Mouse (Mus musculus) heart, postnatal 25 days (tissue): ENCODE data around the gene Sbf1. TPM values are rescaled to one million over a fixed set of nuclear protein-coding genes. Genes with fewer than 3 reads are reported as not detected.

ENCODE experiments used
- DNase-seq: peaks from one replicate; pipeline ENCODE4 v3.0.0; 2022; ENCODE audit warnings: low spot score
- intact Hi-C: fragments of 180-260 bp; cut with DNase I; formaldehyde crosslinking; loops from one replicate; pipeline ENCODE4 v1.15.1; 2025
- total RNA-seq, 2 experiments: library from RNA; stranded (reverse); gene quantifications; 2 replicates each; pipeline ENCODE4 v1.2.3; 2021

The Sbf1 gene
- 10 to 100 TPM; 58.3 to 64.4 TPM for total RNA-seq

DNA sequence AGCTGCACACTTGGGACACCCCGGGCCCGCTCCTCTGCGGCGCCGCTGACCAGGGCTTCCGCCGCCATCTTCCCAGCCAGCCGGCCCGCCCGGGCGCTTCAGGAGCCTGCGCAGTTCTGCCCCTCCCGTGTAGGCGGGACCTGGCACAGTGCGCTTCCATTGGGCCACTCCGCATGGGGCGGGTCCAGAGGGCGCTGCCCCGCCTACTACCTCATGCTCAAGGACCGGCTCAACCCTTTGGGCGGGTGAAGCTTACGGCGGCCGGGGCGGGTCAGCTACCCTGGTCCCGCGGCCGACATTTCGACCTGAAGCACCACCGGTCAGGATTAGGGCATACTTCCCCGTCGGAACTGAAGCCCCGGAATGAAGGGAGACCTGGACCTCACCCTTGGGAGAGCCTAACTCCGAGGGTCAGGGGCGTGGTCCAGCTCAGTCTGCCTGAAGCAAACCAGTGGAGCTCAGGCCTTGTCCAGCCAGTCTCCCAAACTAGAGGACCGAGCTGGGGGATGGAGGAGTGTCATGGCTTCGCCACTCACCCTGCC, at the start of gene Sbf1:
Gene Sbf1, minus strand, starts transcription at position 122 of the 542 bp plus-strand sequence.
- DNase-seq, result peak; percentile 98
- intact Hi-C loops, result loop anchor here (2.0 kb wide), 1 partner anchor 40 kb away; the partner anchor contains the start of genes Lmf2 and Ncaph2

DNA sequence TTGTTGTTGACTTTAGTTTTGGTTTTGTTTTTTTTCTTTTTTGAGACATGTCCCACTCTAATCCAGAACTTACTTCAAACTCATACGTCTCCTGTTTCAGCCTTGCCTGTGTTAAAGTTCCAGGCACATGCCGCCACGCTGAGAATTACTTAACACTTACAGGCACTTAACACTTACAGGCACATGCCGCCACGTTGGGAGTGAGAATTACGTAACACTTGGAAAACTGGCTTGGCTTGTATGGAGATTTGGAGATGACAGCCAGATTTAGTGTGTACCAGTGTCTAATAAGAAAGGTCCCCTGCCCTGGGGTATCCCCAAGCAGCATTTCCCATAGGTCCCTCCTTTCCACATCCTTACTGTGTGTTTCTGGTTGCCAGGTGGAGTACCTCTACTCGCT, 47.9 kb upstream of the Sbf1 start:
- no peak for DNase-seq
- intact Hi-C loops, result no loop called here

DNA sequence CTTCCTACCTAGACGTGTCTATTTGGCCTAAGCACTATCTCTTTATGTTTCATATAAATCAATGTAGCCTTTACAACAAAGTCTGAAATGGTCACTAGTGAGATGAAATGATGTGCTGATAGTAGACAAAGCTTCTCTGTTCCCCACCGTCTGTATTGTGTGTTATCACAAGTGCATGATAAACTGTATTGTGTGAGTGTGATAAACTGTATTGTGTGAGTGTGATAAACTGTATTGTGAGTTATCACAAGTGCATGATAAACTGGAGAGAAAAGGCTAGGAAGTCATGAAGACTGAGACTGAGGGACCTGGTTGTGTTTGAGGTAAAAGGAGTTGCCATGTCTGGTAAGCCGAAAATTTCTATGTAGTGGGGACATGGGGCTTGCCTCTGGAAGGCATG, 43.7 kb upstream of the Sbf1 start:
- intact Hi-C loops, result no loop called here
- no peak for DNase-seq

DNA sequence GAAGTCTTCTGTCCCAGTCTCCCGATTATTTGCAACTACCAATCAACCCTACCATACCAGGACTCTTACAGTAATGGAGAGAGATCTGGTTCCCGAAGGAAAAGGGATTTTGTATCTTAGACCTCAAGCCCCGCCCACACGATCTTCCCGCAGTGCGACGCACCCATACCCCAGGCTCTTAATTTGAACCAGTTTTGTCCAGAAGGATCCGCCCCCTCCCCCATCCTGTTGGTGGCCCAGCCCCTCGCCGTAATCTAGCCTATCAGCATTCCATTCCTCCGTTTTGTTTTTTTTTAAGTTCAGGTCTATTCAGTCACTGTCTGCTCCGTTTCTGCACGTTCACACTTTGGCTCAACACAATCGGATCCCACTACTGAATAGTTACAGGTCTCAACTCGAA, 41.3 kb upstream of the Sbf1 start:
- DNase-seq, result no peak
- intact Hi-C loops, result loop anchor here (2.0 kb wide), 1 partner anchor 14 kb away; no protein-coding TSS in a partner anchor

DNA sequence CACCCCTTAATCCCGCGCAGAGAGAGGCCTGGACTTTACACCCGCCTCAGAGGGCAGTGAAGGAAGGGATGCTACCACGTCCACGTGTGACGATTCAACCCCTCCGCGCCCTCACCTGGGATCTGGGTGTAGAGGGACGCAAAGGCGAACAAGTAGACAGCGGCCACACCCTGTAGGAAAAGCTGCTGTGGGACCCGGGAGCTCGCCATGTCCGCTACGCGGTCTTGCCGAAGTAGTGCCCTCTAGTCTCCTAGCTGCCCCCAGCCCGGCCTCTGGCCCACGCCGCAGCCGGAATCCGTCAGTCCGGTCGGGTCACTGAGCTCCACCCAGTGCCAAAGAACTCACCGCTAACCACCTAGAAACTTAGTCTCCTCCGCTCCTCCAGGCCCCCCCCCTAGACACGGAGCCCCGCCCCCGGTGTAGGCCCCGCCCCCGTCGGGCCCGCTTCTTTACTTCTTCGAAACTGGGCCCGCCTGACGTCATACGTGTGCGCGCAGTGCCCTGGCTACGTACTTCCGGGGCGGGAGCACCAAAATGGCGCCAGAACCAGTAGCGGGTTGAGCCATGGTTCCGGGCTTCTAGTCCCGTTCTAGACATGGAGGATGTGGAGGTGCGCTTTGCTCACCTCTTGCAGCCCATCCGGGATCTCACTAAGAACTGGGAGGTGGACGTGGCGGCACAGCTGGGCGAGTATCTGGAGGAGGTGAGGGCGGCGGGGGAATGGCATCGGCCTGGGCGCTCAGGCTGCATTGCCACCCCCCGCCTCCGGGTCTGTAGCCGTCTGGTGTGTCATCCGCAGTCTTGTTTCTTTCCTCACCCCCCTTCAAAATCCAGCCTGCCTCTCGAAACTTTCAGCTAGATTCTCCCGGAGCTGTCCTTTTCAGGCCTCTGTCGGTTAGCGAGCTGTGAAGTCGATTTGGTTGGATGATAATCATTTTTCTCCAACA, 40.4 kb upstream of the Sbf1 start, which contains the start of the genes Lmf2 and Ncaph2:
Gene Lmf2, minus strand, starts transcription at position 419 of the 947 bp plus-strand sequence.
Gene Ncaph2, plus strand, starts transcription at position 479 of the 947 bp plus-strand sequence.
- peak; percentile 90 for DNase-seq
- intact Hi-C loops, result loop anchor here (2.0 kb wide), 2 partner anchors 15 to 41 kb away; partner anchors contain the start of gene Sbf1

DNA sequence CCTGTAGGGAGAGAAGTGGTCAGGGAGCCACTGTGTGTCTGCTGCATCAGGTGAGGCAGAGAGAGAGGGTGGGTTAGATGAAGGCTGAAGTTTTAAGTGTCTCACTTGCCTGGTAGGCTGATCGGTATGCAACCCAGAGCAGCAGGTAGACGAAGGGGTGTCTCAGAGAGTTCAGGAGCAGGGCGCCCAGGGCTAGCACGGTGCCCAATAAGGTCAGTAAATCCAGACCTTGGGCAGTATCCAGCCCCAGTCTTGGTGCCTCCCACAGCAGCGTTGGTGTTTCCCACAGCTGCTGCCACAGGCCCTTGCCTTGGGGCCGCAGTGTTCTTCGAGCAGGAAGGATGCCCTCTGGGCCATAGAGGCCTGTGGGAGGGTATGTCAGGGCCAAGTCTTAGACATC, 39.3 kb upstream of the Sbf1 start:
- intact Hi-C loops, result loop anchor here (2.0 kb wide), 1 partner anchor 40 kb away; the partner anchor contains the start of gene Sbf1
- DNase-seq, result no peak

DNA sequence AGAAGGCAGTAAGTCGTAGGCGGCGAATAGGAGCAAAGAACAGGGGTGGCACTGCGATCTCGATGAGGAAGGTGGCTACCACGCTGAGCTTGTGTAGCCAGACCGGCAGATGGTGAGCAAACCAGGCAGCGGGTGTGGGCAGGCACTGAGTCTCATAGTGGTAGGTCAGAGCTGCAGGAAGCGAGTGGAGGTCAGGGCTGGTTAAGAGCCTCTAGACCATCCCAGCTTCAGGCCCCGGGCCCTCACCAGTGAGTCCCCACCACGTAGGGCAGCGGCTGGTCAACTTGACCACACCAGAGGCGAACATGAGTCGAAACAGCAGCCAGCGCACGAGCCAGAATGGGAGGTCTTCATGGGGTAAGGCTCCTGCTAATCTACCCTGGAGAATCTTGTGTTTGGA, 38.7 kb upstream of the Sbf1 start:
- intact Hi-C loops, result loop anchor here (2.0 kb wide), 1 partner anchor 39 kb away; the partner anchor contains the start of gene Sbf1
- DNase-seq, result no peak

DNA sequence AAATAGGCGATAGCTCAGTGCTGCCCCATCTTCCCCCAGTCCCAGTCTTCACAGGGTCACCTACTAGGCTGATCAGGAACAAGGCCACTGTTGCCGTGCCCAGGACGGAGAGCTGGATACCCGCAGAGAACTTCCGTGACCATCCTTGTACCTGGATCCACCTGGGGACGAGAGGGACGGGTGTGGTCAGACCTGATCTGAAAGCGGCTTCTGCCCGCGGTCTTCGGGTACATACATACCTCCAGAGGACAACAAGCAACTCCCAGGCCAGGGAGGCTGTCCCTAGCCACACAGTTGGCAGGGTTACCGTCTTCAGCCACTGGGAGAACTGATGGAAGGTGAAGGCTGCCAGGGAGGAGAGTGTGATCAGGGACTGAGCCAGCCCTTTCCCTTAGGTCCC, 37.7 kb upstream of the Sbf1 start:
- DNase-seq, result no peak
- intact Hi-C loops, result no loop called here

DNA sequence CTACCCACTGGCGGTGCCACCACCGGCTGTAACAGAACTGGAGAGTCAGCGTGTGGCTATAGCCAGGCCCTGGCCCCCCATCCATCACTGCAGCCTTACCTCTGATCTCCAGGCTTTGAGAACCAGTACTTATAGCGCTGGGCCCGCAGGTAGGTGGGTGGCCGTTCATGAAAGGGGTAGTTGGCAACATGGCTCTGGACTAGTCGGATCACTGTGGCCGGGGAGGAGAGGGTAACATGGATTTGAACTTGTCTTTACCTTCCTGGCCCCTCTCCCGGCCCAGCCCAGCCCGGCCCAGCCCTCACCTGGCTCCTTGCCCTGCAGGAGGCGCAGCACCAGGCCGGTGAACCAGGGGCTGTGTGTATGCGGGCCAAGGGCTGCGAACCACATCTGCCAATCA, 36.9 kb upstream of the Sbf1 start:
- intact Hi-C loops, result no loop called here

DNA sequence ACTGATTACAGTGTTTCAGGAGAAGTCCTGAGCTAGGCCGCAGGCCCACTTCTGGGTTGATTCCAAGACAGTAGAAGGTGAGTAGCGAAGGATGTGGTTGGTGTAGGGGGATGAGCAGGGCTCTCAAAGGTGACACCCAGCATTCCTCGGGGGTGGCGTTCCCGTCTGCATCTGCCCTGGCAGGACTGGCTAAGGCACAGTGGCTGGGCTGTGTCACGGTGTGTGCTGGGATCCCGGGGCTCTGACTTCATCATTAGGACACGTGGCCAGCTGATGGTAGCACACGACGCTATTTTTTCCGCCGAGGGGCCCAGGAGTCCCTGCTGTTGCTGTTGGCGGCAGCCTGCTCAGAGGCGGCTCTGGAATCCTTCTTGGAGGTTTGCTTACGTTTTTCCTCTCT, 36.2 kb upstream of the Sbf1 start:
- no peak for DNase-seq
- intact Hi-C loops, result no loop called here

More for the DNA sequence above, 36.9 kb upstream of the Sbf1 start:
- no peak for DNase-seq

DNA sequence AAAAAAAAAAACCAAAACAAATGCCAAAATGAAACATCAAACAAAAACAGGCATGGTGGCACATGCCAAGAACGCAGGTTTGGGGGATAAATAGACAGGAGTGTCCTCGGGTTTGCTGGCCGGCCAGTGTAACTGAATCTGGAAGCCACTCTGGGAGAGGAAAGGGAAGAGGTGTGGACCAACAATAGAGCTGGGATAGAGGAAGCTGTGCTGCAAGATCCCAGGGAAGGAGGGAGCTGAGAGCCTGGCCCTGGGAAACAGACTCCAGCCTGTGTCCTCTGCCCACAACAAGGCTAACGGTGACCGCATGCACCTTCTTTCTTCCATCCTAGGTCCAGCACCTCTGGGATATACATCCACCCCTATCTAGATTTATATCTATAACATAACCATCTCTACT, 35.3 kb upstream of the Sbf1 start:
- intact Hi-C loops, result no loop called here
- DNase-seq, result no peak

DNA sequence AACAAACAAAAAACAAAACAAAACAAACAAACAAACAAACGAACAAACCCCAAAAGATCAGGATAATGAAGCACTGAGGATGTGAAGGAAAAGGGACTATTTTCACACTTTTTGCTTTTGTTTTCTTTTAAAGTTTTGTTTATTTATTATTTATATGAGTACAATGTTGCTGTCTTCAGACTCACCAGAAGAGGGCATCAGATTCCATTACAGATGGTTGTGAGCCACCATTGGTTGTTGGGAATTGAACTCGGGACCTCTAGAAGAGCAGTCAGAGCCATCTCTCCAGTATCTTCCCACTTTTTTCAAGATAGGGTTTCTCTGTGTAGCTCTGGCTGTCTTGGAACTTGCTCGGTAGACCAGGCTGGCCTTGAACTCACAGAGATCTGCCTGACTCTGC, 28.2 kb upstream of the Sbf1 start:
- intact Hi-C loops, result loop anchor here (5.0 kb wide), 1 partner anchor 184 kb away; no protein-coding TSS in a partner anchor
- no peak for DNase-seq

DNA sequence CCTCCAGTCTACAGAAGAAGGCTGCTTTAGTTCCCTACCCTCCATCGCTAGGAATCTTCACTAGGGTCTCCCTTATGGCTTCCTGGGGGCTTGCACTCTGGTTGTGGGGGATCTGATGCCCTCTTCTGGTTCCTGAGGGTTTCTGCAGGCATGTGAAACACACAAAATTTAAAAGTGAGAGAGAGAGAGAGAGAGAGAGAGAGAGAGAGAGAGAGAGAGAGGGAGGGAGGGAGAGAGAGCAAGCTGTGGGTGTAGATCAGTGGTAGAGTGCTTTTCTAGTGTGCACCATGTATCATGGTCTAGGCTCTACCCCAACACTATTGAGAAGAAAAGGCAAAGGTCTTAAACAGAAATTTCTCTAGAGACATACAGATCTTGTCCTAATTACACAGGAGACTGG, 26.6 kb upstream of the Sbf1 start:
- intact Hi-C loops, result loop anchor here (5.0 kb wide), 1 partner anchor 186 kb away; no protein-coding TSS in a partner anchor
- no peak for DNase-seq

DNA sequence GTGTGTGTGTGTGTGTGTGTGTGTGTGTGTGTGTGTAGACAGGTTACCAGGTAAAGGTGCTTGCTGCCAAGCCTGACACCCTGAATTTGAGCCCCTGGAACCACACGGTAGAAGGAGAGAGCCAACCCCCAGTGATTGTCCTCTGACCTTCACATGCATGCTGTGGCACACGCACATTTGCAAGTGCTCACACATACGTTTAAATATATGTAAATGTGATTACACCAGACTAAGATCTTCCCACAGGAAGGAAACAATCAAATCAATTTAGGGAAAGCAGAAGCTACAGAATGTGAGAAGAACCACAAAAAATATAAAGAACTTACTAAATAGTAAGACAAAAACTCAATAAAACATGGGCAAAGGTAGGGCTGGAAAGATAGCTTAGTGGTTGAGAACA, 25.0 kb upstream of the Sbf1 start:
- intact Hi-C loops, result loop anchor here (5.0 kb wide), 1 partner anchor 187 kb away; no protein-coding TSS in a partner anchor
- no peak for DNase-seq

DNA sequence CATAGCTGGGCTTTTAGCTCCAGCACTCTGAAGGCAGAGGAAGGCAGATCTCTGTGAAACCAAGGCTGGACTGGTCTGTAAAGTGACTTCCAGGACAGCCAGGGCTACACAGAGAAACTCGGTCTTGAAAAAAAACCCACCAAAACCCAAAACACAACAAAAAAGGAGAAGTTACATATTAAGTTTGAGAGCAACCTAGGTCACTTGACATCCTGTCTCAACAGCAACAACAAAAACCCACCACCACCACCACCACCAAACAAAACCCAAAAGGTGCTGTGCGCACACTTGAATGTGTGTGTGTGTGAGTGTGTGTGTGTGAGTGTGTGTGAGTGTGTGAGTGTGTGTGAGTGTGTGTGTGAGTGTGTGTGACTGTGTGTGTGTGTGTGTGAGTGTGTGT, 24.6 kb upstream of the Sbf1 start:
- intact Hi-C loops, result loop anchor here (5.0 kb wide), 1 partner anchor 188 kb away; no protein-coding TSS in a partner anchor
- no peak for DNase-seq

DNA sequence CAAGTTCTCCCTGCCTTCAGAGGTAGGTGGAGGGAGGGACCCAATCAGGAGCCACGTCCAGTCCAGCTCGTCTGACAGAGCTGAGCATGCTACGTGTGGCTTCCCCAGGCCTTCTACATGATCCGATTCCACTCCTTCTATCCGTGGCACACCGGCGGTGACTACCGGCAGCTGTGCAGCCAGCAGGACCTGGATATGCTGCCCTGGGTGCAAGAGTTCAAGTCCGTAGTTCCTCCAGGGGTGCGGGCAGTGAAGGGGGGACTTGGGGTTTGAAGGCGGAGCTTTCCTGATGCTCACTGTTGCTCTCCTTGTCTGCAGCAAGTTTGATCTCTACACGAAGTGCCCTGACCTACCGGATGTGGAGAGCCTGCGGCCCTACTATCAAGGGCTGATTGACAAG, 21.3 kb upstream of the Sbf1 start:
- no peak for DNase-seq
- intact Hi-C loops, result no loop called here

DNA sequence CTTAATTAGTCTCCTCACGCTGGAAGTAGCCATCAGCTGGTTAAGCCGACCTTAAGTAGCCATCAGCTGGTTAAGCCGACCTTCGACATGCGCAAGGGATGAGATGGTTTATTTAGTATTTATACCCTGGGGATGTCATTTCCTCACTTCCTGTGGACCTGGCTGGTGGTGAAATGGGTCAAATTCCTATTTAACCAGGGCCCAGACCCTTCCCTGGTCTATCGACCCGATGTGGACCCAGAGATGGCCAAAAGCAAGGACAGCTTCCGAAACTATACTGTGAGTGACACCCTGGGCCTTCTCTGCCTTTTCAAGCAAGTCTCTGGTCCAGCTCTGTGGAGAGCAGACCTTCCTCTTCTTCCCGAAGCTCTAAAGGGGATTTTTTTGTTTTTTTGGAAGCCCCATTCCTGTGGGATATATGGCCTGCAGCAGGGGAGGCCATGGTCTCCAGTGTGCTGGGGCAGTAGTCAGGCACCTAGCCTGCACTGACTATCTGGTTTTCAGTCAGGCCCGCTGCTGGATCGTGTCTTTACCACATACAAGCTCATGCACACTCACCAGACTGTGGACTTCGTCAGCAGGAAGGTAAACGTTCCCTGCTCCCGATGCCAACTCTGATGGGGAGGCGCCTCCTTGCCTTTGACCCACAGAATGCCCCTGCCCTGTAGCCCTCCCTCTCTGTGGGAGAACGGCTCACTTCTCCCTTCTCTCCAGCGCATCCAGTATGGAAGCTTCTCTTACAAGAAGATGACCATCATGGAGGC, 19.8 kb upstream of the Sbf1 start:
- no peak for DNase-seq
- intact Hi-C loops, result no loop called here

DNA sequence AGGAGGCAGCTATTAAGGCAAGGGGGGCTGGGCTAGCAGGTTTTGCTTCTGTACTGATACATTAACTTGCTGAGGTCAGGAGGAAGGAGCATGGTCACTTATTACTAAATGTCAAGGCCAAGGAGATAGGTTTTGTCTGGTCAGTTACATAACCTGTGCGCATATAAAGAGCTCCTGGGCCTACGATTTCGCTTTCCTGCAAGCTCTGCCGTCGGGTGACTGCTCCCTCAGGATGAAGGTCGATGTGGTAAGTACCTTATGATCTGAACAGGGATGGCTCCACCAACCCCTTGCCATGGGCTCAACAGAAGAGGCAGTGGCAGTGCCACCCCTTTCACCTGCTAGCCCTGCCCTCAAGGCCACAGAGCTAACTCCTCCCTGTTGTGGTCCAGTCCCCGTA, 19.2 kb upstream of the Sbf1 start, which contains the start of gene Miox:
Gene Miox, plus strand, starts transcription at position 128 of the 400 bp plus-strand sequence.
- no peak for DNase-seq
- intact Hi-C loops, result no loop called here

DNA sequence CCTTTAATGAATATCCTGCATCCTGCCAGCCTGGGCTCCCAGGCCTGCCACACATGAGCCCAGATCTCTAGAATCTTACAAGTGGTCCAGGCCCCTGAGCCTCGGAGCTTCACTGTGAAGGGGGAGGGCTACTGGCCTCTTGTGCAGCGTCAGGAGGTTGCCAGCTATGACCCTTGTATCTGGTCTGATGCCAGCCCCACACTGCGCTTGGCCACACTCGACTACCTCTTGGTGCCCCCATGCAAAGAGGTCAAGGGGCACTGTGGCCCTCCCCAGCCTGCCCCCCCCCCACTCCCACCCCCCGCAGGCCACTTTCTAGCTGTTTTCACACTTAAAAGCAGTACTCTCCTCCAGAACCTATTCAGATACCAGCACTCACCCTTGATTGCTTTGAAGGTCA, 11.3 kb upstream of the Sbf1 start:
- intact Hi-C loops, result no loop called here
- DNase-seq, result no peak

DNA sequence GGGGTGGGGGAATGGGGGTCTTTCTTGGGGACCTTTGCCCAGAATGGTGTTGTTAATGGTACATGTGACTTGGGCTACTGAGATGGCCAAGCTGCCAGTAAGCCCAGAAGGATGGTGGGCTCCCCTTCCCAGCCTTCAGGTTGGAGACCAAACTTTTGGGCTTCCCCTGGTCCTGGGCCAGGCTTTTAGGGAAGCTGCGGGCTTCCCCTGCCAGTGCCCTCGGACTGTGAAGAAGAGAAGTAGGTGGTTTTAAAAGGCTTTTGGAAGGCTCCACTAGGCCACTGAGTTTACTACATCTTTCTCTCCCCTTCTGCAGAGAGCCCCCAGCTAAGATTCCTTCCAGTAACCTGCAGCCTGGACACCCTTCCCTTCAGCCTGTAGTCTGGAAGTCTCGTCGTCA, 8.5 kb upstream of the Sbf1 start:
- DNase-seq, result no peak
- intact Hi-C loops, result no loop called here
